Mouse (Mus musculus) liver, embryonic 14.5 days (tissue): ENCODE data around the gene Sncb. TPM values are rescaled to one million over a fixed set of nuclear protein-coding genes. Genes with fewer than 3 reads are reported as not detected.

ENCODE experiments used
- ATAC-seq: fragments of 200-750 bp; cut with Nextera tagmentation; 2 replicates; pipeline ENCODE4 v1.8.0; 2017; ENCODE audit warnings: moderate number of reproducible peaks, mild to moderate bottlenecking, moderate library complexity; ENCODE audit not compliant: insufficient read depth
- DNase-seq, 3 experiments: peaks; one replicate each; pipeline ENCODE4 v3.0.0-alpha.2; 2012 to 2013; ENCODE audit warnings: low read depth in 3 of 3, low spot score in 3 of 3
- H3K27ac ChIP-seq: fragments of 300-500 bp; sonication (generic); 2 replicates; pipeline ENCODE4 v1.5.1; 2014; ENCODE audit warnings: moderate library complexity, mild to moderate bottlenecking, control low read depth, inconsistent platforms
- H3K27me3 ChIP-seq: fragments of 300-500 bp; sonication (generic); 2 replicates; pipeline ENCODE4 v1.6.1; 2014; ENCODE audit warnings: mild to moderate bottlenecking, low read length, moderate library complexity; ENCODE audit not compliant: control insufficient read depth, insufficient read depth
- H3K36me3 ChIP-seq: fragments of 300-500 bp; sonication (generic); replicated peaks from 2 replicates; pipeline ENCODE4 v1.6.1; 2014; ENCODE audit warnings: low read depth; ENCODE audit not compliant: control insufficient read depth, insufficient read depth
- H3K4me1 ChIP-seq, 2 experiments: fragments of 200-500 bp in 1 of 2; fragments of 300-500 bp in 1 of 2; sonication (generic) in 1 of 2; replicated peaks; 2 replicates each; pipeline ENCODE4 v1.6.1; 2012 to 2014; ENCODE audit warnings: antibody characterized with exemption in 1 of 2, inconsistent platforms in 1 of 2, low read length in 1 of 2; ENCODE audit not compliant: control insufficient read depth in 2 of 2, insufficient read depth in 2 of 2
- H3K4me2 ChIP-seq: fragments of 300-500 bp; sonication (generic); 2 replicates; pipeline ENCODE4 v1.6.1; 2014; ENCODE audit warnings: low read depth, mild to moderate bottlenecking, control low read depth, moderate library complexity
- H3K4me3 ChIP-seq, 2 experiments: fragments of 200-500 bp in 1 of 2; fragments of 300-500 bp in 1 of 2; sonication (generic) in 1 of 2; 2 replicates each; pipeline ENCODE4 v1.5.1; 2012 to 2014; ENCODE audit warnings: low read depth in 2 of 2, low read length in 2 of 2, mild to moderate bottlenecking in 2 of 2, control low read depth in 1 of 2, inconsistent platforms in 1 of 2, moderate library complexity in 1 of 2; ENCODE audit not compliant: insufficient read depth in 1 of 2
- H3K9ac ChIP-seq: fragments of 300-500 bp; sonication (generic); replicated peaks from 2 replicates; pipeline ENCODE4 v1.6.1; 2014; ENCODE audit warnings: mild to moderate bottlenecking, control low read depth, moderate library complexity
- H3K9me3 ChIP-seq: fragments of 300-500 bp; sonication (generic); 2 replicates; pipeline ENCODE4 v1.6.1; 2016; ENCODE audit warnings: low read length, mixed read lengths; ENCODE audit not compliant: control insufficient read depth
- CTCF ChIP-seq: IDR thresholded peaks from 2 replicates; pipeline ENCODE4 v1.5.1; 2016; ENCODE audit warnings: antibody characterized with exemption, low read depth, control low read depth
- EP300 ChIP-seq: IDR thresholded peaks from 2 replicates; pipeline ENCODE4 v1.6.1; 2016; ENCODE audit warnings: antibody characterized with exemption, low read depth
- WGBS: fragments of 180-500 bp; shearing (Covaris S2); extraction: QIAGEN DNeasy Blood & Tissue Kit; methylation state at CpG from one replicate; pipeline ENCODE4 v1.1.7; 2014; ENCODE audit not compliant: insufficient replicate concordance; 5-methylcytosine and 5-hydroxymethylcytosine counted together
- polyA plus RNA-seq, 2 experiments: library from polyadenylated mRNA; depleted of rRNA in 1 of 2; stranded (reverse) in 1 of 2; unstranded in 1 of 2; fragments of >200 nt; fragmentation: Nextera tagmentation in 1 of 2; extraction: Ambion mirVana in 1 of 2; gene quantifications; 2 replicates each; pipeline versions ENCODE4 v1.2.1 to v1.2.3; 2012 to 2014

Gene Sncb
- polyA plus RNA-seq (2012; rRNA removed) (0.02 and 0.06 TPM in 2 replicates), polyA plus RNA-seq (2014; fragmentation: Nextera tagmentation; extraction: Ambion mirVana) (not detected in 2 replicates)

DNA sequence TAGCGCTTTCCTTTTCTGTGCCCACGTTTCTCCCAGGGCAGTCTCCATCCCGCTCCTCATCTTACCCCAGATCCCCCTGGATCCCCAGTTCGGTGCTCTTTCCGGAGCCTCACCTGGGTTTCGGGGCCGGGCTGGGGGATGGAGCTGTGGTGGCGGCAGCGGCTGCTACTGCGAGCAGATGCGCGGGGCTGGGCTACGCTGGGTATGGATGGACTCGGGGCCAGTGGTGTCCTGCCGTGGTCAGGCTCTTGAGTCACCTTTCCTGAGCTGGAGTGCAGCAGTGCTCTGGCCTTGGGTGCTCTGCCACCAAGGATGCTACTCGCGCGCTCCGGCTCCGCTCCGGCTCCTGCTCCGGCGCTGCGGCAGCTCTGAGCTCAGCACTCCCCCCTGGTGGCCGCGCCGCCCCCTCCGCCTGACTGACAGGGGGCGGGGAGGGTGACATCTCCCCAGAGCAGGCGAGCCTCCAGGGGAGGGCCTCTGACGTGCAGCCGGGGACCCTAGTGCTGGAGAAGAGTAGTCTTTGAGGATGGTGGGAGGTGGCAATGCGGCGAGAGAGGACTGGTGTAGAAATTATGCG lies at the start of gene Sncb:
Sncb (minus strand) TSS at position 404 of the 577 bp plus-strand sequence.
- H3K27me3 ChIP-seq: peaks cover 24% of the 10 kb centered on the region
- no peaks in the 10 kb centered on the region for H3K36me3 ChIP-seq
- no peak for ATAC-seq
- H3K4me3 ChIP-seq: no peak within 1 kb of the TSS
- no peak for DNase-seq
- WGBS: 2% methylated on average over 35 of the region's 35 CpGs
- H3K4me1 ChIP-seq: no peaks in the 10 kb centered on the region
- H3K27ac ChIP-seq: no peak within 1 kb of the TSS
- no peak within 1 kb of the TSS for H3K9ac ChIP-seq
- TF ChIP-seq EP300 (no peak), CTCF (peak; percentile 58)
- H3K4me2 ChIP-seq: peak within 1 kb of the TSS; percentile 15; the same call in 1 of the 2 replicates
- no peaks in the 10 kb centered on the region for H3K9me3 ChIP-seq

DNA sequence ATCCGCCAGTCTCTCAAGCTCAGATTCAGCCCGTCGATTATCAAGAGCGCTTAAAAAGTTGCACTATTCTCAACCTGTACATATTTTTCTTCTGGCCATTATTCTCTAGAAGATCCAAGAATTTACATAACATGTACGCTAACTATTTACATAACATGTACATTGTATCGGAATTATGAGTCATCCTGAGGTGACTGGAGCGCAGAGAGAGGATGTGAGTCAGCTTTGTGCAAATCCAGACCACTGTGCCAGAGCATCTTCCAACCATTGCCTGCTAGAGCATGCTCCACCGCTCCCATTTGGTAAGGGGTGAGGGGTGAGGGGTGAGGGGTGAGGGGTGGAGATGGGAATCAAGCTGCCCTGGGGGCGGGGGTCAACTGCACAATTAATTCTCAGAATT lies 47.0 kb upstream of the Sncb start:
- WGBS: 68% methylated on average over 9 of the region's 9 CpGs
- no peaks in the 10 kb centered on the region for H3K36me3 ChIP-seq
- H3K27ac ChIP-seq: no peak overlapping the region
- DNase-seq (no peak), ATAC-seq (no peak)
- H3K4me1 ChIP-seq: no peaks in the 10 kb centered on the region
- H3K4me3 ChIP-seq: no peak overlapping the region
- H3K27me3 ChIP-seq: no peaks in the 10 kb centered on the region
- H3K9ac ChIP-seq: no peak overlapping the region
- no peak overlapping the region for H3K4me2 ChIP-seq
- no peaks in the 10 kb centered on the region for H3K9me3 ChIP-seq
- no peak for TF ChIP-seq CTCF

DNA sequence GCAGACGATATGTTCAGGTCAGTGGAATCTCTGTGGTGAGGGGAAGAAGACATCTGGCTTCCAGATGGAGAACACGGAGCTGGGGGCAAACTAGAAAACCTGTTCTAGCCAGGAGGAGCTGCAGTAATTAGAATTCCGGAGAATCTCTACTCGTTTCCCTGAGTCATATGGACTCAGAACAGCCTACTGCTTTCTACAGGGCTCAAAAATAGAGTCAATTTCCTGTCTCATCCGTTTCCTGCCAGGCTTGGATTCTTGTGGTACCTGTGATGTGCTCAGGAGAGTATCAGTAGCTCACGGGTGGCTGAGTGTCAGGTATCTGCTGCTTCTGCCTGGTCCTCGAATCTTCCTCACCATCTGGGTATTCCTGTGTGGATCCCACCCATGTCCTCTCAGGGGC lies 45.1 kb upstream of the Sncb start:
- WGBS: 40% methylated on average over 7 of the region's 7 CpGs

GRCm38 (mm10) chr13:54808067-54808466 lies 41.7 kb upstream of the Sncb start:
- no peak overlapping the region for H3K4me3 ChIP-seq
- no peak overlapping the region for H3K4me2 ChIP-seq
- ATAC-seq: no peak
- H3K36me3 ChIP-seq: no peaks in the 10 kb centered on the region
- no peaks in the 10 kb centered on the region for H3K4me1 ChIP-seq
- DNase-seq: no peak
- H3K27me3 ChIP-seq: no peaks in the 10 kb centered on the region
- no peak overlapping the region for H3K27ac ChIP-seq
- no peaks in the 10 kb centered on the region for H3K9me3 ChIP-seq
- WGBS: 51% methylated on average over 12 of the region's 12 CpGs
- no peak for TF ChIP-seq EP300
- TF ChIP-seq CTCF: no peak
- no peak overlapping the region for H3K9ac ChIP-seq

More for the DNA sequence above, 45.1 kb upstream of the Sncb start:
- Histone ChIP-seq H3K36me3 (no peaks in the 10 kb centered on the region), H3K27me3 (no peaks in the 10 kb centered on the region), H3K4me2 (no peak overlapping the region), H3K27ac (no peak overlapping the region), H3K9ac (no peak overlapping the region), H3K4me1 (no peaks in the 10 kb centered on the region), H3K4me3 (no peak overlapping the region), H3K9me3 (no peaks in the 10 kb centered on the region)
- no peak for DNase-seq
- no peak for ATAC-seq
- TF ChIP-seq CTCF (no peak), EP300 (no peak)

DNA sequence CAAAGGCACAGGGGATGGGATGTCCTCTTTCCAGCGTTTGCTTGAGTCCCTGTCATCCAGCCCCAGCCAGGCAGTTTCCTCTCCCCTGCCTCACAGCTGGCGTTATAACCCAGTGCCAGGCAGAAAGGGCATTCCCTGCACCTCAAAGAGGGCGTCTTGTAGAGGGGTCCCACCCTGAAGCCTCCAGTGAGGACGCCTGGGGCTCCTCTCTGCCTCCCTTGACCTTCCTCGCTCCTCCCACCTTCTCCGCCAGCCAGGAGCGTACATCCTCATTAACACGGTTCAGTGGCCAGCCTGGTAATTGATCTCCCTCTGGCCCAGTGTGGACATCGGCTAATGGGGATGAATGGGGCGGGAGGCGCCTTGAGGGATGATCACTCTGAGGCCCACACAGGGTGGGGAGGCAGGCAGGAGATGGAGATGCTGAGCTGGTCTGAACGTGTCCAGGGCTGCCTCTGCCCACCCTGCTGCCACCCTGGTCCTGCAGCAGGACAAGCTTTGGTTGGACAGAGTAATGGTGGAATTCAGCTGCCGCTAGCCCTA lies 40.1 kb upstream of the Sncb start:
- Histone ChIP-seq H3K9ac (no peak overlapping the region), H3K27me3 (no peaks in the 10 kb centered on the region), H3K4me3 (no peak overlapping the region), H3K4me2 (no peak overlapping the region), H3K4me1 (no peaks in the 10 kb centered on the region), H3K9me3 (no peaks in the 10 kb centered on the region), H3K27ac (no peak overlapping the region), H3K36me3 (no peaks in the 10 kb centered on the region)
- no peak for TF ChIP-seq CTCF
- 41% methylated on average over 13 of the region's 13 CpGs for WGBS
- no peak for DNase-seq
- ATAC-seq: no peak
